Mouse (Mus musculus) liver, postnatal 0 days (tissue): ENCODE data around the gene Psmb3.

Experiments
- CTCF ChIP-seq: sonication (generic); IDR thresholded peaks from 2 replicates; pipeline ENCODE4 v1.5.1; 2016; ENCODE audit warnings: antibody characterized with exemption, low read depth
- EP300 ChIP-seq: IDR thresholded peaks from 2 replicates; pipeline ENCODE4 v1.6.1; 2016; ENCODE audit warnings: antibody characterized with exemption, low read depth, mild to moderate bottlenecking

DNA sequence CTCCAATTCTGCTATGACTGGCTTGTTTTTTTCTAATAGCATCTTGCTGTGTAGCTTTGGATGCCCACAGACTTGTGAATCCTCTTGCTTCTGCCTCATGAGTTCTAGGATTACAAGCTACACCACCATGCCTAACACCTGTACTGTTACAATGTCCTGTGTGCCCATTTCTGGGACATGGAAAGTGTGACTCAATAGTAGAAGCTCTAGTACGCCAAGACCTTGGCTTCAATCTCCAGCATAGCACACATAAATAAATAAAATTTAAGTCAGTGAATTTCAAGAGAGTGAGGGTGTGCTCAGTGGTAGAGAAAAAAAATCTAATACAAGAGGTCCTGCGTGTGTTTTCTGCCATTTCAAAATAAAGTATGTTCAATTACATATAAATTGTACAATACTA lies 49.0 kb upstream of the Psmb3 start:
- TF ChIP-seq CTCF (no peak), EP300 (no peak)
